Mouse (Mus musculus): ENCODE measurements around the gene Sfrp5. TPM values are rescaled to one million over a fixed set of nuclear protein-coding genes. Genes with fewer than 3 reads are reported as not detected.
A peak's percentile ranks its signal among the peaks of the same experiment; 100 is the strongest.

Gene Sfrp5
- total and polyA plus RNA-seq, 3 experiments, result not detected

- Histone ChIP-seq H3K36me3 (replicated peaks in 1 of 2; ENCODE audit: control insufficient read depth in 1 of 2, insufficient read depth in 1 of 2, low read length in 1 of 2) (peaks cover 0 to 13% of the 10 kb centered on the region in 2 experiments), H3K9ac (ENCODE audit: insufficient read depth, low read depth) (no peak overlapping the region), H3K27ac (ENCODE audit: insufficient read depth, low read depth) (no peak overlapping the region), H3K4me2 (ENCODE audit: insufficient read depth, low read depth, poor library complexity, severe bottlenecking) (no peak overlapping the region), H3K79me2 (replicated peaks; ENCODE audit: control insufficient read depth, extremely low read depth, insufficient read depth, poor library complexity, severe bottlenecking) (no peaks in the 10 kb centered on the region), H3K9me3 (replicated peaks; ENCODE audit: low read length) (peaks cover 4% of the 10 kb centered on the region), H3K4me1 (ENCODE audit: control insufficient read depth in 1 of 2, insufficient read depth in 2 of 2) (no peaks in the 10 kb centered on the region), H3K27me3 (replicated peaks) (peaks cover 19% of the 10 kb centered on the region), H3K4me3 (replicated peaks in 1 of 3; ENCODE audit: low read depth in 2 of 3, low read length in 2 of 3, poor library complexity in 1 of 3) (no peak overlapping the region)
- in situ Hi-C loops (cut with MboI; ENCODE audit: low pct_ligation_motif_present, low pct_unique_long_range_greater_than_20kb, low sequenced_read_pairs) (no loop called here), dilution Hi-C loops (cut with MboI; ENCODE audit: extremely low pct_ligation_motif_present, extremely low pct_unique_long_range_greater_than_20kb, low sequenced_read_pairs) (no loop called here)
- TF ChIP-seq MAX (IDR thresholded peaks at IDR 0.05; ENCODE audit: low read length) (no peak), JUND (conservative IDR thresholded peaks at IDR 0.05; ENCODE audit: low read depth, low read length) (no peak), MXI1 (IDR thresholded peaks at IDR 0.05; ENCODE audit: low read depth, low read length) (no peak), E2F4 (IDR thresholded peaks at IDR 0.05; ENCODE audit: insufficient replicate concordance, low read depth, low read length) (no peak)
- no peak for DNase-seq (ENCODE audit: extremely low read depth)
These were observed 4.0 kb downstream of the Sfrp5 start for GRCm38 (mm10) chr19:42198026-42198425.

- TF ChIP-seq SMC3 (IDR thresholded peaks at IDR 0.05; ENCODE audit: low read depth, low read length), result peak; percentile 16; the same call in 1 of the 2 replicates
- TF ChIP-seq MAX (IDR thresholded peaks at IDR 0.05; ENCODE audit: low read length), result no peak
- peak in 1 of 2 experiments; percentile 24; a peak in 2 of 4 replicates for TF ChIP-seq CTCF (conservative IDR thresholded peaks at IDR 0.05 in 1 of 2, IDR thresholded peaks at IDR 0.05 in 1 of 2; ENCODE audit: low read depth in 2 of 2, low read length in 2 of 2)
- no peaks in the 10 kb centered on the region for H3K79me2 ChIP-seq (replicated peaks; ENCODE audit: control insufficient read depth, extremely low read depth, insufficient read depth, poor library complexity, severe bottlenecking)
- H3K4me3 ChIP-seq (replicated peaks in 1 of 3; ENCODE audit: low read depth in 2 of 3, low read length in 2 of 3, poor library complexity in 1 of 3), result no peak overlapping the region
- H3K27ac ChIP-seq (ENCODE audit: insufficient read depth, low read depth), result no peak overlapping the region
- in situ Hi-C loops (cut with MboI; ENCODE audit: low pct_ligation_motif_present, low pct_unique_long_range_greater_than_20kb, low sequenced_read_pairs) (no loop called here), dilution Hi-C loops (cut with MboI; ENCODE audit: extremely low pct_ligation_motif_present, extremely low pct_unique_long_range_greater_than_20kb, low sequenced_read_pairs) (no loop called here)
- DNase-seq (ENCODE audit: extremely low read depth), result no peak
- peaks cover 4% of the 10 kb centered on the region for H3K9me3 ChIP-seq (replicated peaks; ENCODE audit: low read length)
- H3K27me3 ChIP-seq (replicated peaks), result peaks cover 15% of the 10 kb centered on the region
- peaks cover 5 to 21% of the 10 kb centered on the region in 2 experiments for H3K36me3 ChIP-seq (replicated peaks in 1 of 2; ENCODE audit: control insufficient read depth in 1 of 2, insufficient read depth in 1 of 2, low read length in 1 of 2)
- no peaks in the 10 kb centered on the region for H3K4me1 ChIP-seq (ENCODE audit: control insufficient read depth in 1 of 2, insufficient read depth in 2 of 2)
- H3K9ac ChIP-seq (ENCODE audit: insufficient read depth, low read depth), result no peak overlapping the region
- H3K4me2 ChIP-seq (ENCODE audit: insufficient read depth, low read depth, poor library complexity, severe bottlenecking), result no peak overlapping the region
These were observed 5.0 kb downstream of the Sfrp5 start for GRCm38 (mm10) chr19:42197066-42197465.

GRCm38 (mm10) chr19:42196378-42196777, 5.7 kb downstream of the Sfrp5 start:
- dilution Hi-C loops (cut with MboI; ENCODE audit: extremely low pct_ligation_motif_present, extremely low pct_unique_long_range_greater_than_20kb, low sequenced_read_pairs) (no loop called here), in situ Hi-C loops (cut with MboI; ENCODE audit: low pct_ligation_motif_present, low pct_unique_long_range_greater_than_20kb, low sequenced_read_pairs) (no loop called here)
- no peaks in the 10 kb centered on the region for H3K79me2 ChIP-seq (replicated peaks; ENCODE audit: control insufficient read depth, extremely low read depth, insufficient read depth, poor library complexity, severe bottlenecking)
- no peak overlapping the region for H3K27ac ChIP-seq (ENCODE audit: insufficient read depth, low read depth)
- H3K4me1 ChIP-seq (ENCODE audit: control insufficient read depth in 1 of 2, insufficient read depth in 2 of 2), result no peaks in the 10 kb centered on the region
- H3K9me3 ChIP-seq (replicated peaks; ENCODE audit: low read length), result peaks cover 1% of the 10 kb centered on the region
- TF ChIP-seq MEF2A (IDR thresholded peaks at IDR 0.05; ENCODE audit: borderline replicate concordance, low read depth, low read length) (no peak), NRF1 (IDR thresholded peaks at IDR 0.05; ENCODE audit: low read depth, low read length) (no peak), RAD21 (IDR thresholded peaks at IDR 0.05; ENCODE audit: low read depth, low read length) (no peak), ZKSCAN1 (IDR thresholded peaks at IDR 0.05; ENCODE audit: borderline replicate concordance, low read depth, low read length) (no peak), MAX (IDR thresholded peaks at IDR 0.05; ENCODE audit: low read length) (no peak), ELF1 (IDR thresholded peaks at IDR 0.05; ENCODE audit: low read depth, low read length) (no peak), TBP (conservative IDR thresholded peaks at IDR 0.05; ENCODE audit: low read depth, low read length) (no peak), JUND (conservative IDR thresholded peaks at IDR 0.05; ENCODE audit: low read depth, low read length) (no peak), PAX5 (IDR thresholded peaks at IDR 0.05; ENCODE audit: low read length) (no peak), USF1 (IDR thresholded peaks at IDR 0.05; ENCODE audit: low read depth, low read length) (no peak), EP300 (IDR thresholded peaks at IDR 0.05; ENCODE audit: low read length) (no peak), ZC3H11A (IDR thresholded peaks at IDR 0.05; ENCODE audit: low read depth, low read length) (no peak)
- H3K27me3 ChIP-seq (replicated peaks), result peaks cover 15% of the 10 kb centered on the region
- DNase-seq (ENCODE audit: extremely low read depth), result no peak
- no peak overlapping the region for H3K9ac ChIP-seq (ENCODE audit: insufficient read depth, low read depth)
- H3K4me3 ChIP-seq (replicated peaks in 1 of 3; ENCODE audit: low read depth in 2 of 3, low read length in 2 of 3, poor library complexity in 1 of 3), result no peak overlapping the region
- H3K36me3 ChIP-seq (replicated peaks in 1 of 2; ENCODE audit: control insufficient read depth in 1 of 2, insufficient read depth in 1 of 2, low read length in 1 of 2), result peaks cover 12 to 27% of the 10 kb centered on the region in 2 experiments
- no peak overlapping the region for H3K4me2 ChIP-seq (ENCODE audit: insufficient read depth, low read depth, poor library complexity, severe bottlenecking)

All from CH12.LX (cell line).